Mouse (Mus musculus): ENCODE results near the gene Ssu72.

DNA sequence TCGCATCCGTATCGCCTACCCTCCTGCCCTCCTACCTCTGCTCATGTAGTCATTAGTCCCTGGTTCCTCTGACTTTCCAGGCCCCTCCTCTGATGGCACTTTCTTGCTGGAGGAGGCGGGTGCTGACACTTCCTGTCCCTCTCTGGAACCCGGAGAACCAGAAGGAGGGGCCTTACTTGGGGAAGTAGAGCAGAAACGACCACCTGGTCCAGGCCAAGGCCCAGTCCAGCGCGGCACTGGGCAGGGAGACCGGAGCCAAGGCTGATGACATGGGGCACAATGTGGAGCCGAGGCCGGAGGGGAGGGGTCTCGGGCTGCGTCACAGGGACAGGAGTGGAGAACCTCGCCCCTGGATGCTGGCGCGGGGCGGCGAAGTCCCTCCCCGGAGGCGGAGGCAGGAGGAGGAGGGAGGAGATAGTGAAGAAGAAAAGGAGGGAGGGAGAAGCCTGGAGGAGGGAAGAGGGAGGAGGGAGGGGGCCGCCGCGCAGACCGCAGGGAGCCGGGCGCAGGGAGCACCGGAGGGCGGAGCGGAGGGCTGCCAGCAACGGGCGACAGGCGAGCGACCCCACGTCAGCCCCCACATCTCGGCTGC lies 29.8 kb downstream of the Ssu72 start, which contains the start of gene Tmem240:
- TF ChIP-seq CTCF (IDR thresholded peaks at IDR 0.05; ENCODE audit: borderline replicate concordance, insufficient read depth, low read depth, low read length) (no peak), POLR2A (IDR thresholded peaks at IDR 0.05; ENCODE audit: borderline replicate concordance, insufficient read depth, low read length) (peak; percentile 57; the same call in 1 of the 2 replicates)
